Mouse (Mus musculus): ENCODE data around the gene Igf2bp3. TPM values are rescaled to one million over a fixed set of nuclear protein-coding genes. Genes with fewer than 3 reads are reported as not detected.
A peak's percentile ranks its signal among the peaks of the same experiment; 100 is the strongest.

Igf2bp3 gene
- total RNA-seq, 2 experiments from 2014 or later, result 18.6 to 20.8 TPM

- DNase-seq (ENCODE audit: low spot score in 2 of 2), result peak in 1 of 2 experiments; percentile 5
Observed at GRCm38 (mm10) chr6:49141125-49141524, 73.6 kb downstream of the Igf2bp3 start.

- no peak for DNase-seq (ENCODE audit: low spot score in 2 of 2)
Observed at GRCm38 (mm10) chr6:49138159-49139051, 76.4 kb downstream of the Igf2bp3 start.

- no peak for DNase-seq (ENCODE audit: low spot score in 2 of 2)
Observed at GRCm38 (mm10) chr6:49136739-49137138, 78.0 kb downstream of the Igf2bp3 start.

- no peak for DNase-seq (ENCODE audit: low spot score in 2 of 2)
Observed at GRCm38 (mm10) chr6:49132352-49133090, 82.2 kb downstream of the Igf2bp3 start.

GRCm38 (mm10) chr6:49131855-49132254 lies 82.9 kb downstream of the Igf2bp3 start:
- DNase-seq (ENCODE audit: low spot score in 2 of 2), result no peak

GRCm38 (mm10) chr6:49130328-49130727 lies 84.4 kb downstream of the Igf2bp3 start:
- DNase-seq (ENCODE audit: low spot score in 2 of 2), result no peak

GRCm38 (mm10) chr6:49120370-49120769 lies 94.4 kb downstream of the Igf2bp3 start:
- DNase-seq (ENCODE audit: low spot score in 2 of 2), result no peak

- no peak for DNase-seq (ENCODE audit: low spot score in 2 of 2)
Observed at GRCm38 (mm10) chr6:49119462-49120135, 95.2 kb downstream of the Igf2bp3 start.

- no peak for DNase-seq (ENCODE audit: low spot score in 2 of 2)
Observed at GRCm38 (mm10) chr6:49118446-49118845, 96.3 kb downstream of the Igf2bp3 start.

GRCm38 (mm10) chr6:49116241-49116640 lies 98.5 kb downstream of the Igf2bp3 start:
- no peak for DNase-seq (ENCODE audit: low spot score in 2 of 2)

- DNase-seq (ENCODE audit: low spot score in 2 of 2), result no peak
Observed at GRCm38 (mm10) chr6:49115550-49115949, 99.2 kb downstream of the Igf2bp3 start.

- DNase-seq (ENCODE audit: low spot score in 2 of 2), result no peak
Observed at GRCm38 (mm10) chr6:49114457-49114856, 100.3 kb downstream of the Igf2bp3 start.

GRCm38 (mm10) chr6:49113895-49114294 lies 100.9 kb downstream of the Igf2bp3 start:
- no peak for DNase-seq (ENCODE audit: low spot score in 2 of 2)

GRCm38 (mm10) chr6:49109196-49109595 lies 105.6 kb downstream of the Igf2bp3 start:
- DNase-seq (ENCODE audit: low spot score in 2 of 2), result no peak

- no peak for DNase-seq (ENCODE audit: low spot score in 2 of 2)
Observed at GRCm38 (mm10) chr6:49106746-49107500, 107.8 kb downstream of the Igf2bp3 start.

- DNase-seq (ENCODE audit: low spot score in 2 of 2), result no peak
Observed at GRCm38 (mm10) chr6:49099086-49099485, 115.7 kb downstream of the Igf2bp3 start.

- no peak for DNase-seq (ENCODE audit: low spot score in 2 of 2)
Observed at GRCm38 (mm10) chr6:49097596-49098110, 117.1 kb downstream of the Igf2bp3 start.

GRCm38 (mm10) chr6:49096933-49097461 lies 117.8 kb downstream of the Igf2bp3 start:
- peak; percentile 25 to 74 for DNase-seq (ENCODE audit: low spot score in 2 of 2)

GRCm38 (mm10) chr6:49096421-49096820 lies 118.3 kb downstream of the Igf2bp3 start:
- DNase-seq (ENCODE audit: low spot score in 2 of 2), result peak in 1 of 2 experiments; percentile 44

- no peak for DNase-seq (ENCODE audit: low spot score in 2 of 2)
Observed at GRCm38 (mm10) chr6:49094968-49095367, 119.8 kb downstream of the Igf2bp3 start.
